Comparison of ENCODE assay signal across 9 mouse cellular contexts in the genomic region with DNA sequence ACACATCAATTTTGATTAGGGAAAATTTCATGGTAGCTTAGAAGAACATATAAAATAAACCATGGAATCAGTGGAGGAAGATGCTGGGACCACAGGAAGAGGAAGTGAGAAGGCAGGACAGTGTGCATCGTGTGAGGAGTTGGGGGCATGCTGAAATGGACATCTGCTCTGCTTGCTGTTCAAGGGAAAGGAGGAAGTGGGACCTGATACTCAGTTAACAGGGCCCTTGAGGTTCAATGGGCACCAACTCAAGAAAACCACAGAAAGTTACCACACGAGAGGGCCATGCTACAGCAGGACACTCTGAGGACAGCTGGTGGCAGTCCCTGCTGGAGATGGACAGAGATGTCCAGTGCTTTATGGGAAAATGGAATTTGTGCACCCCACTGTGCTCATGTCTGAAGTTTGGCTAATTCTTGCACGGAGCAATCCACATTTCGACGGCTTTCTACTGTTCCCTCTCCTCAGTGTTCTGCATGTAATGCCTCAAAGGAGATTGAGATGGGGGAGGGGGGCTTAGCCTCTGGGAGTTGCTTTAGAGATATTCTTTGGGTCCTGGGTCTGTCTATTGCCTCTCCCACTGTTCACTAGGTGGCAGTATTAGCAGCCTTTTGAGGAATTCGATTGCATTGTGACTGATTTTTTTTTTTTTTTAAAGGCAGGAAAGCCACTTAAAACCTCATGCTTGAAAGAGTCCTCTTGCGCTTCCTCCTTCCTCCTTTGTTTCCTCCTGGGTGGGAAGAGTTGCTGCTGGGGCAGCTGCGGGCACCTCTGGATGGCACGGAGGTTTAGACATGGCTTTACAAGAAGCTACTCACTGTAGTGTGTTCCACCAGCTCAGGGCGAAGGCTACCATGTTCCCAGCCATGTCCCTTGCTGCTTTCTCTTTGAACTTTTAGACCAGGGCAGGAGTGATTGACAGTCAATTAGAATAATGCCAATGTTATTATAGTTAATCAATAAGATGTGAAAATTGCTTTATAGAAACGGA.
DNase-seq lines count a peak whose midpoint lies in the region; ATAC-seq and TF ChIP-seq lines count a peak whose summit lies in the region.
"Had no signal": no experiment of that assay in that cellular context is flagged by ENCODE, and none has a peak within 500 bp of the region (broad histone marks: within the 10 kb centered on the region; RNA-seq: fewer than 3 reads in every experiment).

No protein-coding gene starts in this region.

- H3K9ac ChIP-seq in hindbrain, embryonic 16.5 days (ENCODE audit: low read depth, low read length), result 0 out of 2 replicates have a peak overlapping the region, but pooled peaks have one; percentile 32
- no peak overlapping the region for H3K9ac ChIP-seq in lung, embryonic 16.5 days (ENCODE audit: low read length)
- H3K9ac ChIP-seq: heart, embryonic 15.5 days had no signal

- H3K27me3 ChIP-seq in E14TG2a.4 (ENCODE audit: insufficient read depth, low read length), result no peaks in the 10 kb centered on the region
- no peaks in the 10 kb centered on the region for H3K27me3 ChIP-seq in hindbrain, embryonic 16.5 days (replicated peaks; ENCODE audit: control insufficient read depth, insufficient read depth, low read length)
- 0 out of 2 replicates have a peak, but pooled peaks cover 2% of the 10 kb centered on the region for H3K27me3 ChIP-seq in lung, embryonic 16.5 days (ENCODE audit: control insufficient read depth, insufficient read depth, low read depth, low read length)
- H3K27me3 ChIP-seq: heart, embryonic 15.5 days had no signal

- peak overlapping the region; percentile 21; the same call in 1 of the 2 replicates for H3K4me3 ChIP-seq in gastrocnemius, adult 2 months
- H3K4me3 ChIP-seq in E14TG2a.4 (replicated peaks; ENCODE audit: low read length), result no peak overlapping the region
- no peak overlapping the region for H3K4me3 ChIP-seq in hindbrain, embryonic 16.5 days (ENCODE audit: low read length)
- no peak overlapping the region for H3K4me3 ChIP-seq in lung, embryonic 16.5 days (ENCODE audit: low read length)
- H3K4me3 ChIP-seq: heart, embryonic 15.5 days had no signal

- peak overlapping the region; percentile 17; the same call in 1 of the 2 replicates for H3K4me2 ChIP-seq in hindbrain, embryonic 16.5 days (ENCODE audit: low read length)
- no peak overlapping the region for H3K4me2 ChIP-seq in lung, embryonic 16.5 days (ENCODE audit: low read depth, low read length)
- H3K4me2 ChIP-seq: heart, embryonic 15.5 days had no signal

- intact Hi-C loops in gastrocnemius, adult 2 months (cut with DNase I), result loop anchor here (2.0 kb wide), 1 partner anchor 104 kb away; no protein-coding TSS in a partner anchor
- intact Hi-C loops in gastrocnemius, postnatal 14 days (cut with DNase I; ENCODE audit: low total_unique reads), result loop anchor here (2.0 kb wide), 1 partner anchor 110 kb away; no protein-coding TSS in a partner anchor

- H3K36me3 ChIP-seq in E14TG2a.4 (ENCODE audit: insufficient read depth, low read length), result no peaks in the 10 kb centered on the region
- no peaks in the 10 kb centered on the region for H3K36me3 ChIP-seq in hindbrain, embryonic 16.5 days (ENCODE audit: control insufficient read depth, insufficient read depth, low read length)
- no peaks in the 10 kb centered on the region for H3K36me3 ChIP-seq in lung, embryonic 16.5 days (ENCODE audit: control insufficient read depth, insufficient read depth, low read length)
- H3K36me3 ChIP-seq: heart, embryonic 15.5 days had no signal

- no peak for DNase-seq in gastrocnemius, adult 2 months
- no peak for DNase-seq in gastrocnemius, postnatal 14 days
- peak; percentile 27 for DNase-seq in fibroblast of lung, adult 2 months (ENCODE audit: low read depth)
- DNase-seq in retina, adult 2 months (ENCODE audit: low read depth, low spot score), result peak; percentile 13
- no peak for DNase-seq in spleen, adult 18-20 months

- H3K4me1 ChIP-seq in E14TG2a.4 (replicated peaks; ENCODE audit: low read depth, low read length), result peaks cover 20% of the 10 kb centered on the region
- H3K4me1 ChIP-seq in hindbrain, embryonic 16.5 days (ENCODE audit: control insufficient read depth, insufficient read depth, low read depth, low read length), result peaks cover 6% of the 10 kb centered on the region
- peaks cover 13% of the 10 kb centered on the region for H3K4me1 ChIP-seq in lung, embryonic 16.5 days (replicated peaks; ENCODE audit: control insufficient read depth, insufficient read depth, low read length)

- H3K9me3 ChIP-seq in E14TG2a.4 (ENCODE audit: low read length), result no peaks in the 10 kb centered on the region
- no peaks in the 10 kb centered on the region for H3K9me3 ChIP-seq in hindbrain, embryonic 16.5 days (ENCODE audit: control insufficient read depth, low read length)
- no peaks in the 10 kb centered on the region for H3K9me3 ChIP-seq in lung, embryonic 16.5 days (ENCODE audit: control insufficient read depth, low read length)
- H3K9me3 ChIP-seq: heart, embryonic 15.5 days had no signal

- peak; percentile 76 for TF ChIP-seq CTCF in gastrocnemius, adult 2 months (IDR thresholded peaks at IDR 0.05)
- TF ChIP-seq CTCF in E14TG2a.4 (conservative IDR thresholded peaks at IDR 0.05; ENCODE audit: low read length), result peak; percentile 68

- no peak overlapping the region; the same call in 1 of the 2 replicates for H3K27ac ChIP-seq in gastrocnemius, adult 2 months
- no peak overlapping the region for H3K27ac ChIP-seq in hindbrain, embryonic 16.5 days (ENCODE audit: low read depth, low read length)
- no peak overlapping the region for H3K27ac ChIP-seq in lung, embryonic 16.5 days (ENCODE audit: low read length)
- H3K27ac ChIP-seq: heart, embryonic 15.5 days had no signal

- ATAC-seq in hindbrain, embryonic 16.5 days, result peak; percentile 81
- ATAC-seq in lung, embryonic 16.5 days (ENCODE audit: low read depth), result peak; percentile 53

- 42% methylated on average over 11 of the region's 11 CpGs for WGBS in hindbrain, embryonic 16.5 days
- 38% methylated on average over 11 of the region's 11 CpGs for WGBS in lung, embryonic 16.5 days

Comparison
In these comparisons a context has a peak if more than half of its experiments do, and no peak if none do; other contexts are left out.
1. DNase-seq: peak in fibroblast of lung, adult 2 months (single experiment) and retina, adult 2 months (single experiment); none in gastrocnemius, adult 2 months (single experiment), gastrocnemius, postnatal 14 days (single experiment) and spleen, adult 18-20 months (0 of 2).